Mouse (Mus musculus): ENCODE measurements around the gene E430018J23Rik. TPM values are rescaled to one million over a fixed set of nuclear protein-coding genes. Genes with fewer than 3 reads are reported as not detected.
"Not testable (repeated sequence)": the region's sequence is repeated elsewhere in the genome, so short reads cannot be mapped to it uniquely, and the experiment has no call there.

E430018J23Rik gene
- total RNA-seq, 4 experiments from 2014 or later: 6.5 to 10.3 (median 8.0) TPM

DNA sequence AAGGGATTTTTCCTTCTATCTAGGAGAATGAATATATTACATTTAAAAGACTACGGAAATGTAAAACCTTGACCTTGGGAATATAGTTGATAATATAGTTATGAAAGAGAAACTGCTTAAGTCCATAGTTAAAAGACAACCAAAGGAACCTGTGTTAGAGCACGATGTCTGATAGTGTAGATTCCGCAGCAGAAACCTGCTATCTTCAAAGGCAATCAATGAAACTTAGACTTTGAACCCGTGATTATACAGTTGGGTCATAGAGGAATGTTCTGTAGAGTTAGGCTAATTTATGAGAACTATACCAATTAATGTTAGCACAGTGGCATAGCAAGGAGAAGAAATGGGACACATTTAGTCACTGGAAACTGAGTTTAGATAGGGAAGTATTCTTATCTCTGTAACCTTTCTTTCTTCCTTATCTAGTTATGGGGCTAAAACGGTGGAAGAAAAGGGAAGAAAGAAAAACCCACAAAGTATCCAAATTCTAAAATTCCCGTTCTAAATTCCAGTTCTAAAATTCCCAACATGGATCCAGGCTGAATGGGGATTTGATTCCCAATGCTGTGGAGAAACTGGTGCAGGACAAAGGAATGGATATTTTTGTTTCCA is 15.0 kb downstream of the E430018J23Rik start:
- no peak for DNase-seq (ENCODE audit: low spot score in 2 of 2)

DNA sequence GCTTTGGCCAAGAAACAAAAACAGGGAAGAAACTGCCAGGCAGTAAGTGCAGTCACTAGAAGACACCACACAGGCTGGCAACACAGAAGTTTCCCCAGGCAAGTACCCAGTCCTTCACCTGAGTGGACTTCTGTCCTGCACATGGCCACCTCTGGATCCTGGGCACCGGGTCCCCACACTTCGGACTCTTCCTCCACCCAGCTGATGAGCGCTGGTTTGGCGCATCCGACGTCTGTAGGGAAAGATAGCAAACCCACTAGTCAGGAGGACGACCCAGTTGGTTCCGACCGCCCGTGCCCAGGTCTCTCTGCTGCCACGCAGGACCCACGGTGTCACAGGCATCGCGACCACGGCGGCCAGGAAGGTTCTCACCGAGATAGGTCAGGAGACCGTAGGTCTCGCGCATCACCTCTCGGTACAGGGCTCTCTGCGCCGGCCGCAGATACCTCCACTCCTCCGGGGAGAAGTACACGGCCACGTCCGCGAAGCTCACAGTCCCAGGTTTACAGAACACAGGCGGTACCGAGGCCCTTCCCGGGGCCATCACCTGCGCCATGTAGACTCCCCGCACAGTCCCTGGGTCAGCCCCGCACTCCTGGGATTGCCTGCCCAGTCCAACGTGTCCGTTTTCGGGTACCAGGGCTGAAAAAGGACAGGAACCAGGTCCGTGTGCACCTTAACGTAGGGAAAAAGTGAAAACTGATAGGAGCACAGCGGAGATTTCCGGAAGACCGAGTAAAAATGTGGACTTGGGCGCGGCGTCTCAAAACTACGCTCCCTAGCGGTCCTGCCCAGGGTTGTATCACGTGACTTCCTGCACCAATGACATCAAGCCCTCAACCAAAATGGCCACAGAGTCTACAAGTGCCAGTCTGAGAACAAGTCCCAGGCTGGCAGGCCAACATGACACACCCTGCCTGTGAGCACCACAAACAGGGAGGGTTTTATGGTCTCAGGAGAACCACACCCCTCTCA is 17.9 kb downstream of the E430018J23Rik start, which contains the start of gene Zfp747:
Gene Zfp747, minus strand, starts transcription at position 780 of the 975 bp plus-strand sequence.
- DNase-seq (ENCODE audit: low spot score in 2 of 2): peak; percentile 92 to 93

DNA sequence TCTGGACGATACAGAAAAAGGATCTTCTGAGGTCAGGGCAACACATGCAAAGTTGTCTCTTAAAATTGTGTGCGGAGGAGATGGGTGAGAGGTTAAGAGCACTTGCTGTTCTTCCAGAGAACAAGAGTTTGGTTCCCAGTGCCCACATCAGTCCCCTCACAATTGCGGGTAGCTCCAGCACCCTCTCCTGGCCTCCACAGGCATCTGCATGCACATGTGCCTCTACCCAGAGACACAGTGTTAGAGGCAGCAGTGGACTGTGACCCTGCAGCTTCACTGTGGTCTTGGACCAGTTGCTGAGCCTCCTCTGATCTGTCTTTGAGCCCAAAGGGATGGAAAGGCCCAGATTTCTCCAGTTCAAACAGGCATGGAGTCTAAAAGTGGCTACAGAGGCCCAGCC is 21.6 kb downstream of the E430018J23Rik start:
- DNase-seq (ENCODE audit: low spot score in 2 of 2): not testable (repeated sequence)

DNA sequence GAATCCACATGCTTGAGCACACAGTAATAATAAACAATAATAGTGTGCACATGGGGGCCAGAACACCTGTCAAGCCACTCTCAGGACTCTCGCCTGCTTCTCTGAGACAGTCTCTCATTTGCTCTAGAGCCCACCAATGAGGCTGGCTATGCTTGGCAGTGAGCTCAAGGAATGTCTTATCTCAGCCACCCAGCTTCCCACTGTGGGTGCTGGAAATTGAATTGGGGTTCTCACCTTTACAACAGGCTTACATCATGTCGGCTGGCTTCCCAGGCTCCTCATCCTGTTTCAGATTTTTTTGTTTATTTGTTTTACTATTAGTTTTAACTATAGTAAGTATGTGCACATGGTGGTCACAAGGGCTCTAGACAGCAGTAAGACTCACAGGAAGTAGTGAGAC is 22.2 kb downstream of the E430018J23Rik start:
- DNase-seq (ENCODE audit: low spot score in 2 of 2): no peak

DNA sequence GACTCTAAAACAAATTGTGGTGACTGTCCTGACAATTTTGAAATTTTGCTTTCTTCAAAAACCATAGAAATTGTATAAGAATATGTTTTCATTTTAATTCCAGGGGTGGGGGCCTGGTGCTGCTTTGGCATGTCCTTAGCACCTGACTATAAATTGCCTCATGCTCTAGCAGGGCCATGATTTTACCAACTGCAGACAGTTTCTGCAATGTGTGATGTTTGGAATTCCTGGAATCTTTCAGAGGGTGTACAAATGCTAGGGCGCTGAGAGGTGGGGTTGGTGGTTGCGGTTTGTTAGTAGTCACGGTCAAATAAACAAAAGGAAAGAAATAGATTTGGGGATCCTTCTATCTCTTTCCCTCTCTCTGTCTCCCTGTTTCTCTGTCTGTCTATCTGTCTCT is 27.2 kb downstream of the E430018J23Rik start:
- DNase-seq (ENCODE audit: low spot score in 2 of 2): no peak

DNA sequence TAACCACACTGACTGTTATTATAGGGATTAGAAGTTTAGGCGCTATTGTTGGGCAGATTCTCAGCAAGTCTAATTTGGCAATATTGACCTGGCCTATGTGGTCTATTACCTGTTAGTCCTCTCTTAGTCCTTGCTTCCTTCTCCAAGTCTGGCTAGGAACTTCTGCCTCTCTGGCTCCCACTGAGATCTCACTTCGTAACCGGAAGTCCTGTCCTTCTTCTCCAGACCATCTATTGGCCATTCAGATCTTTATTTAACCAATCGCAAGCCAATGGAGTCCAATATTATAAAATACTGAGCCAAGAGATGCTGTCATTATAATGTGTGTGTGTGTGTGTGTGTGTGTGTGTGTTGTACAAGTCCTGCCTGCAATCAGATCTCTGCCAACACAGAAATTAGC is 29.3 kb downstream of the E430018J23Rik start:
- no peak for DNase-seq (ENCODE audit: low spot score in 2 of 2)

DNA sequence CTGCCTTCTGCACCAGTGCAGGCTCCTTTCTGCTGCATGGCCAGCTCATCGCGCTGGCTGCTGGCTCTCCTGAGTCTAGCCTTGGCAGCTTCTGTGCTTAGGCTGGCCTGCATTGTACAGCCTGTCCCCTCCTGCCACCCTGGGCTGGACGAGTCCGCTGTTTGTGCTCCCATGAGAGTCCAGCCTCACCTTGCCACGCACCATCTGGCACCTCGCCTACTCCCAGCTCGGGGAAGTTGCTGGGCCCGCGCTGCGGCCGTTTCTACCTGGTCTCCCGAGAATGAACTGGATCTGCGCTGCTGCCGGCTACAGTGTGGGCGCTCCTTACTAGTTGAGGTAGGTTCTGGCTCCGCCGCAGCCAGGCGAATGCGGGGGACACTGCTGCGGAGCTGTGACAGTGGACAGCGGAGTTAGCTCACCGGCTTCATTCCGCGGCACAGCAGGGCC is 29.9 kb downstream of the E430018J23Rik start:
- DNase-seq (ENCODE audit: low spot score in 2 of 2): no peak

DNA sequence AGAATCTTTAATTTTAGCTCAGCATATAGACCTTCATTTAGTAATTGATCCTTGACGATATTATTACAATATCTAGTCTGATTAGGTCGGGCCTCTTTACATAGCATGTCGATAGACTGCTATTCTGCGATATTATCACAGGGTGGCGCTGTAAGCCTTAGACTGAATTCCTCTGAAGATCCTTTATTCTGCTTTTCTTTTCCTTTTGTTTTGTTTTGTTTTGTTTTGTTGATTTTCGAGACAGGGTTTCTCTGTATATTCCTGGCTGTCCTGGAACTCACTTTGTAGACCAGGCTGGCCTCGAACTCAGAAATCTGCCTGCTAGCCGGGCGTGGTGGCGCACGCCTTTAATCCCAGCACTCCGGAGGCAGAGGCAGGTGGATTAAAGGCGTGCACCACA is 31.0 kb downstream of the E430018J23Rik start:
- not testable (repeated sequence) for DNase-seq (ENCODE audit: low spot score in 2 of 2)

DNA sequence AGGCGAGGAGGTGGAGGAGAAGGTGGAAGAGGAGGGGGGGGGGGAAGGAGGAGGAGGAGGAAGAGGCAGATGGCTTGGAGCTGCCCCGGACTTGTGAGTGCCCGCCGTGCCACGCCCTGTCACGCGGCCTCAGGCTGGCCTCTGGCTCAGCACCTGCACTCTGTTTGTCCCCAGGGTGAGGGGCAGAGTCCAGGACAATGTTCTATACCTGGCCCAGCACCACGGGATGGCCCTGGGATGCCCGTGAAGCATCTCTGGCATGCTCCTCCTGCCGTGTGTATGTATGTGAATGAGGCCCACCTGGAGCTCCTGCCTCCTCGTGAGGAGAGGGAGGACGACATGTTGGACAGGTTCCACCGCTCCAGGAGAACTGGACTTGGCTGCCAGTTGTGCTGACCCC is 32.0 kb downstream of the E430018J23Rik start:
- DNase-seq (ENCODE audit: low spot score in 2 of 2): no peak

DNA sequence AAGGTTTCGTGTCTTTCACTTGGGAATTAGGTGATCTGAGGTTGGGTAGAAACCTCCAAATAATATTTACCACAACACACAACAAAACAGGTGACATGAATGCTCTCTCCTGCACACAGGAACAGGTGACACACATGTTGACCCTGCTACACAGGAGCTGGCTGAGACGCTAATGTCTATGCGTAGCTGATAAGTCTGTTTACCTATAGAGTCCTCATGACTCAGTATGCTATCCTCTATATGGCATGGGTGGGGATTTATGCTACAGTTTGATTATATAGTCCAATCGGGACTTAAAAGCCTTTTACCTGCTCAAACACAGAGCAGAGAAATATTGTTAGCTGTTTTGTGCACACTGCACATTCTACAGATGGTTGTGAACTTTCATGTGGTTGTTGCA is 33.2 kb downstream of the E430018J23Rik start:
- no peak for DNase-seq (ENCODE audit: low spot score in 2 of 2)

DNA sequence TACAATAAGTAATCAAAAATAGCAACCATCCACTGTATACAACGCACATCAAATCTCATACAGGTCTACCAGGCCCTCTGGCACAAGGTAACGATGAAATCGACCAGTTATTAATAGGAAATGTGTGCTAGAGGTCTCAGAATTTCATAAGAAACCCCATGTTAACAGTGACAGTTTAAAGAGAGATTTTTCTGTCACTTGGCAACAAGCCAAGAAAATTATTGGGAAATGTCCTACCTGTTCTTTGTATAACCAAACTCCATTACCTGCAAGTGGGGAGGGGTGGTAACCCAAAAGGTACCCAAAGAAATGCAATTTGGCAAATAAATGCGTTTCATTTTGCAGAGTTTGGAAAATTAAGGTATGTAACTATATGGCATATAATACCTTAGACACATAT is 35.0 kb downstream of the E430018J23Rik start:
- DNase-seq (ENCODE audit: low spot score in 2 of 2): no peak

DNA sequence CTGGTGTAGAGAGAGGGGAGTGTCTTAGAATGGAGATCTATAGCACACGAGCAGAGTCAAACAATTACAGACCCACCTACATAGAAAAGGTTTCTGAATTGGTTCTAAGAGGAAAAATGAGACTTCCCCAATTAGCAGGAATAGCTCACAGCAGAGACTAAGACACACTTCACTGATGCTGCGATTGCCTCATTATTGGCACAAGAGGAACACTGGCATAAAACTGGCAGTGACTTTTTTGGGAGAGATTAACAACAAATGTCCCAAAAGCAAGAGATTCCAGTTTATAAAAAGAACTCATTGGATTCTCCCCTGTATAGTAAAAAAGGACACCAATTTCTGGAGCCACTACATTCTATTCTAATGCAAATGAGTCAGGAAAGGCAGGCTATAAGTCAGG is 35.6 kb downstream of the E430018J23Rik start:
- no peak for DNase-seq (ENCODE audit: low spot score in 2 of 2)

DNA sequence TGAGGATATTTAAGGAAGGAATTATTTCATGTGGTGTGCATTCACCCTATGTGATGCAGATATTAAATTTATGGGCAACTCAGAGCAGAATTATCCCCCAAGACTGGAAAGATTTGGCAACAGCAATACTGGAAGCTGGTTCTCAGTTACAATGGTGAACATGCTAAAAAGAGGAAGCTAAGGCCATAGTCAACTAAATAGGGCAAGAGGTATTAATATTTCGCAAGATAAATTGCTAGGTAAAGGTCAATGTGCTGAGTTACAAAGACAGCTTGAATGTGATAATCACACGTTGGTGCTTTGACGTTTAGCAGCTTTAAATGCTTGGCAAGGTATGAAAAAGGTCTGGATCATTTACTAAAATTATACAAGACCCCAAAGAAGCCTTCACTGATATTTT is 37.6 kb downstream of the E430018J23Rik start:
- DNase-seq (ENCODE audit: low spot score in 2 of 2): no peak

DNA sequence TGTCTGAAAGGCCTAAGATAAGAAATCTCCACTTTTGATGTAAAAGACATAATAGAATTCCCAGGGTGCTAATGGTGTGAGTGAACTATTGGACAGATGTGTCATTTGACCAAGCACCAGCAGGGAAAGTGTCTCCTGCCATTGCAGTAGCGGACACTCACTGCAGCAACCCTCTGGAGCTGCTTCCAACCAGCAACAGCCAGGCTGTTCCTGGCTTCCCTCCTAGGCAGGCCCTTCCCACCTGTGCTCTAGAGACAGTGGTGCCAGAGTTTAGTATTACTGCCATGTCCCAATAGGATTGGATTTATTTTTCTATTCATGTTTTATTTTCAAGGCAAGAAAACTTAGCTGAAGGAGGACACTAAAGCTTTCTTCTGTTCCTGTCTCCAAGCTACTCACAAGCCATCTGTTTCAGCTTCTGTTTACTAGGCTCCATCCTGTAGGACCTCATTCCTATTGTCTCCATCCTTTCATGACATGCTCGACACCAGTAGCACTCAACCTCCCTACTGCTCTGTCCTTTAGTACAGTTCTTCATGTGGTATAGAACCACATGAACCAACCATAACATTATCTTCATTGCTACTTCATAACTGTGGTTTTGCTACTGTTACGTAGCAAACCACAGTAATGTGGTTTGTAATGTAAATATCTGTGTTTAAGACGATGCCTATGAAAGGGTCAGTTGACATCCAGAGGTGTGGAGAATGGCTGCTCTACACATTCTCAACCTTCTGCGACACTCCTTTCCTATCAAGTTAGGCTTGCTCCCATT is 42.0 kb downstream of the E430018J23Rik start:
- DNase-seq (ENCODE audit: low spot score in 2 of 2): no peak

DNA sequence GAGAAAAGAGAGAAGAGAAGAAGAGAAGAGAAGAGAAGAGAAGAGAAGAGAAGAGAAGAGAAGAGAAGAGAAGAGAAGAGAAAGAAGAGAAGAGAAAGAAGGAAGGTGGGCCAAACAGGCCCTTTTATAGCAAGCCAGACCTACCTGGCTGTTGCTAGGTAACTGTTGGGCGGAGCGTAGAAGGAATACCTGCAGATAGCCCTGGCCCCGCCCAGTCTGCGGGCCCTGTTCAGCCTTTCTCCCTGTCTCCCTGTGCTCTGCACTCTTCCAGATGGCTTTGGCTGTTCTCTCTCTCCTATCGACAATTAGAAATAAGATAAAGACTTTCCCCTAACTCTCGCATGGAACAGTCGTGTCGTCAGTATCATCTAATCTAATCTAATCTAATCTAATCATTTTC is 46.8 kb downstream of the E430018J23Rik start:
- no peak for DNase-seq (ENCODE audit: low spot score in 2 of 2)

DNA sequence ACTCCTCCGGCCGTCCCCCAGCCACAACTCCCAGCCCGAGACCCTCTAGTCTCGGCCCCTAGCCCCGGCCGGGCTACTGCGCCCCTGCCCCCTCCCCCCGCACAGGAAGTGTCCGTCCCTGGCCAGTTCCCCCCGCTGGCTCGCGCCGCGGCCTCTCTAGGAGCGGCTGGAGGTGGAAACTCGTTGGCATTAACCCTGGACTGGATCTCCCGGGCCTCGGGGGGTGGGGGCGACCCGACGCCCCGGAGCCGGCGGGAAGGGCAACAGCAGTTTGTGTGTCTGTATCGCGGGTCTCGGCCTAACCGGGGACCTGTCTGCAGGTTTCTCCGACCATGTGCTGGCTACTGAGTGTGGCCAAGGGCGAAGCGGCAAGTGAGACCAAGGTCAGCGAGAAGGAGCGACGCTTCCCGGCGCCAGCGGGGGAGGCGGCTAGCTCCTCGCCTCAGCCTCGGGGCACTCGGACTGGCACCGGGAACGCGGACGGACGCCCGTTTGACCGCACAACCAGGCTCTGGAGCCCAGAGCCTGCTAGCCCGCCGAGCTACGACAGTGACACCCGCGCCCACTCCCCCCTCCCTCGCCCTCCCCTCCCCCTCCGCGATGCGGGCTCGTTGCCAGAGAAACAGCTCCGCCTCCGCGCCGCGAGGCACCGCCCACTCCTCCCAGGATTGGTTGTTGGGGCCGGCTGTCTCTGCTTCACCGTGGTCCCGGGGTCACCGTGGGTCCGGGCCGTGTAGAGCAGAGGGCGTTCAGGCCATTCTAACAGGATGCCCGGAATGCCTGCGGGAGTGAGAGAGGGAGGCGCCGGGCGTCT is 47.7 kb downstream of the E430018J23Rik start, which contains the start of gene Zfp768:
Gene Zfp768, minus strand, starts transcription at position 78 of the 814 bp plus-strand sequence.
- peak; percentile 74 to 81 for DNase-seq (ENCODE audit: low spot score in 2 of 2)

DNA sequence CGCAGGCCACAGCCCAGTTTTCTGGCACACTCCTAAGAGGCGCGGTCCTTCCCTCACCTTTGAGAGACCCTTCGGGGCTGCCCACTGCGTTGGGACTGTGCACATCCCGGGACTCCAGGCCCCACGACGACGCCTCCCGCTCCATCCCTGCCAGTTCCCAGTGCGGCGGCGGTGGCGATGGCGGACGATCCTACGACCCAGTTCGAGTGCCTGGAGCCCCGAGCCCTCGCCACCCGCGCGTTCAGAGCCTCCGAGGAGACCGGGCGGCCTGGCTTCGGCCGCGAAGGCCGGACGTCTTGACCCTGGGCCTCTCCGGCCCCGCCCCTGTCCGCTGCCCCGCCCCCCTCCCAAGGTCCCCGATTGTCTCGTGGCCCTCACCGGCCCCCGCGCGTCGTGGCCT is 48.3 kb downstream of the E430018J23Rik start:
- DNase-seq (ENCODE audit: low spot score in 2 of 2): peak in 1 of 2 experiments; percentile 46

DNA sequence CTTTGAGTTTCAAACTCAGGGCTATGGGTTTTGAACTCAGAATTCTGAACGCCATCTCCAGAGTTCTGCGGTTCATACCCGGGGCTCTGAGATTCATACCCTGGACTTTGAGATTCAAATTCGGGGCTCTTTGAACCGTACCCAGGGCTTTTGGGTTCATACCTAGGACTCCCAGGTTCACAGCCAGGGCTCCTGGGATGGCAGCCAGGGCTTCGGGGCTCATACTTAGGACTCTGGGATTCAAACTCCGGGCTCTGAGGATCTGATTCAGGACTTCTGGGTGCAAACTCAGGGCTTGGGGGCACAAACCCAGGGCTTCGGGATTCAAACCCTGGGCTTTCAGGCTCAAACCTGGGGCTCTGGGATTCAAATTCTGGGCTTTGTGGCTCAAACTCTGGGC is 49.1 kb downstream of the E430018J23Rik start:
- DNase-seq (ENCODE audit: low spot score in 2 of 2): no peak

DNA sequence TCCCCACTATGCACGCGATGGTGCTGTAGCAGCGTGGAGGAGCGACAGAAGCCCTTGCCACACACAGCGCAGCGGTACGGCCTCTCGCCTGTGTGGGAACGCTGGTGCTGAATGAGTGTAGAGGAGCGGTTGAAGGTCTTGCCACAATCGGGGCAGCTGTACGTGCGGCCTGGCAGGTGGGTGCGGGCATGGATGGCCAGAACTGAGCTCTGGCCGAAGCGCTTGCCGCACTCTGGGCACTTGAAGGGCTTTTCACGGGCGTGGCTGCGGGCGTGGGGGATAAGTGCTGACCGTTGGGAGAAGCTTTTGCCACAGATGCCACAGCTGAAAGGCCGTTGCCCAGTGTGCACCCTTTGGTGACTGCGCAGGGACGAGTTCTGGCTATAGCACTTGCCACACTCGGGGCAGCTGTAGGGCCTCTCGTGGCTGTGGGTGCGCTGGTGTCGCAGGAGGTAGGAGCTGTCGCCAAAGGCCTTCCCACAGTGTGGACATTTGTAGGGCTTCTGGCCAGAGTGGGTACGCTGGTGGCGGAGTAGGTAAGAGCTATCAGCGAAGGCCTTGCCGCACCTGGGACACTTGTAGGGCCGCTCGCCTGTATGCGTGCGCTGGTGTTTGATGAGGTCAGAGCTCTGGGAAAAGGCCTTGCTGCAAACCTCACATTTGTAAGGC is 49.9 kb downstream of the E430018J23Rik start:
- DNase-seq (ENCODE audit: low spot score in 2 of 2): no peak

DNA sequence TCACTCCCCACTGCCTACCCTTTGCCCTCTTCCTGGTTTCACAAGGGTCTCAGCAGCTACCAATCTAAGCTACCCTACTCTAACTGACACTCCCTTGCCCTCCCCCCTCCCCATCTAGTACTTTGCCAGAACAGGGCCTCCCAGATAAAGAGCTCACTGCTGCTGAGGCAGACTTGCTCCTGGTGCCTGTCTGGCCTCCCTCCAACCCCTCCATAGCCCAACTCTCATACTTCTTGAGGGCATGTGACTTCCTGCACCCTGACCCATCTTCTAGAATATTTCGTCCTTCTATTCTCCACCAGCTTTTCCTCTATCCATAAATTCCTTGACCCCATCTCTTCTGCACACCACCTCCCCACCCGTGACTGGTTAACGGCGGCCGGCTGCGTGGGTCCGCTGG is 50.5 kb downstream of the E430018J23Rik start:
- no peak for DNase-seq (ENCODE audit: low spot score in 2 of 2)
